Mouse (Mus musculus) brain, embryonic 14.5 days (tissue): Measurements from ENCODE around the gene Dgkd.

Experiments
- CTCF ChIP-seq: fragments of 200-500 bp; IDR thresholded peaks from 2 replicates; pipeline ENCODE4 v1.5.1; 2012; ENCODE audit warnings: inconsistent platforms, mild to moderate bottlenecking, moderate library complexity, borderline replicate concordance; ENCODE audit not compliant: insufficient read depth, insufficient read length; ENCODE audit errors: extremely low read depth
- POLR2A ChIP-seq: fragments of 200-500 bp; IDR thresholded peaks from 2 replicates; pipeline ENCODE4 v1.6.1; 2012; ENCODE audit warnings: mild to moderate bottlenecking, inconsistent platforms, borderline replicate concordance; ENCODE audit not compliant: poor library complexity, insufficient read depth, insufficient read length, severe bottlenecking; ENCODE audit errors: extremely low read depth

- TF ChIP-seq CTCF: no peak
- peak; percentile 80 for TF ChIP-seq POLR2A
Measured at GRCm38 (mm10) chr1:87852892-87853600, at the start of gene Dgkd.
